Mouse (Mus musculus) kidney, postnatal 0 days (tissue): Measurements from ENCODE around the gene Syt12. TPM values are rescaled to one million over a fixed set of nuclear protein-coding genes. Genes with fewer than 3 reads are reported as not detected.

Source experiments
- ATAC-seq: fragments of 200-750 bp; cut with Nextera tagmentation; replicated peaks from 2 replicates; pipeline ENCODE4 v1.8.0; 2017; ENCODE audit warnings: low read depth, moderate number of reproducible peaks, moderate TSS enrichment, moderate library complexity; ENCODE audit not compliant: low FRiP score
- DNase-seq: peaks from one replicate; pipeline ENCODE4 v3.0.0-alpha.2; 2016; ENCODE audit warnings: low spot score
- H3K27ac ChIP-seq: fragments of 300-500 bp; sonication (generic); 2 replicates; pipeline ENCODE4 v1.5.1; 2014; ENCODE audit warnings: mild to moderate bottlenecking
- H3K27me3 ChIP-seq: fragments of 300-500 bp; sonication (generic); 2 replicates; pipeline ENCODE4 v1.6.1; 2014; ENCODE audit warnings: low read length, mixed read lengths; ENCODE audit not compliant: insufficient read depth
- H3K36me3 ChIP-seq: fragments of 300-500 bp; sonication (generic); 2 replicates; pipeline ENCODE4 v1.6.1; 2014; ENCODE audit warnings: low read length, mixed read lengths; ENCODE audit not compliant: insufficient read depth
- H3K4me1 ChIP-seq: fragments of 300-500 bp; sonication (generic); replicated peaks from 2 replicates; pipeline ENCODE4 v1.6.1; 2014; ENCODE audit warnings: antibody characterized with exemption, low read length, mixed read lengths; ENCODE audit not compliant: insufficient read depth
- H3K4me2 ChIP-seq: fragments of 300-500 bp; sonication (generic); 2 replicates; pipeline ENCODE4 v1.6.1; 2014; ENCODE audit warnings: mild to moderate bottlenecking, low read length, moderate library complexity, mixed read lengths
- H3K4me3 ChIP-seq: fragments of 300-500 bp; sonication (generic); replicated peaks from 2 replicates; pipeline ENCODE4 v1.5.1; 2014; ENCODE audit warnings: low read depth, low read length
- H3K9ac ChIP-seq: fragments of 300-500 bp; sonication (generic); 2 replicates; pipeline ENCODE4 v1.6.1; 2014; ENCODE audit warnings: low read depth, low read length
- H3K9me3 ChIP-seq: fragments of 300-500 bp; sonication (generic); replicated peaks from 2 replicates; pipeline ENCODE4 v1.6.1; 2016; ENCODE audit warnings: low read length, inconsistent platforms, mixed read lengths
- CTCF ChIP-seq: IDR thresholded peaks from 2 replicates; pipeline ENCODE4 v1.5.1; 2016; ENCODE audit warnings: antibody characterized with exemption, low read depth, mild to moderate bottlenecking, moderate library complexity
- WGBS: fragments of 180-500 bp; shearing (Covaris S2); extraction: QIAGEN DNeasy Blood & Tissue Kit; methylation state at CpG from one replicate; pipeline ENCODE4 v1.1.7; 2014; 5-methylcytosine and 5-hydroxymethylcytosine counted together
- polyA plus RNA-seq: library from polyadenylated mRNA; unstranded; fragments of >200 nt; fragmentation: Nextera tagmentation; extraction: Ambion mirVana; gene quantifications from 2 replicates; pipeline ENCODE4 v1.2.1, GENCODE M21; 2015

The Syt12 gene
- polyA plus RNA-seq, 1 experiment from 2014 or later, result 1.5 TPM

DNA sequence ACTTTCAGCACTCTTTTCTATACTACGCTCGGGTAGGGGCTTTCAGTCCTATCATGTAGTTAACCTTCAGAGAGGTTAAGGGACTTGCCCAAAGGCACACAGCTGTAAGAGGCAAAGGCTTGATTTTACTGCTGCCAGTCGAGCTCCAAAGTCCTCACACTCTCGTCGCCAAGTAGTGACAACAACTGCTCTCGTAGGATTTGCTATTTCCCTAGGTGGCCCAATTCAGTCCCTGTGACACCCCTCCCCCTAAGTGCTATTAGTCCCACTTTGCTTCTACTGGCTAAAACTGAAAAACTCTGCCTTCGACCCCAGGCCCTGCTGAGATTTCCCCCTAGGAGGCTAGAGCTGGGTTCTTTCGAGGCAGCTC, 38.5 kb downstream of the Syt12 start:
- Histone ChIP-seq H3K27ac (peak overlapping the region; percentile 71), H3K4me2 (peak overlapping the region; percentile 94), H3K9me3 (no peaks in the 10 kb centered on the region), H3K27me3 (no peaks in the 10 kb centered on the region), H3K4me1 (peaks cover 20% of the 10 kb centered on the region), H3K9ac (peak overlapping the region; percentile 79), H3K4me3 (peak overlapping the region; percentile 83), H3K36me3 (0 out of 2 replicates have a peak, but pooled peaks cover 4% of the 10 kb centered on the region)
- TF ChIP-seq CTCF, result no peak
- 6% methylated on average over 8 of the region's 8 CpGs for WGBS
- peak; percentile 40 for DNase-seq
- no peak for ATAC-seq

DNA sequence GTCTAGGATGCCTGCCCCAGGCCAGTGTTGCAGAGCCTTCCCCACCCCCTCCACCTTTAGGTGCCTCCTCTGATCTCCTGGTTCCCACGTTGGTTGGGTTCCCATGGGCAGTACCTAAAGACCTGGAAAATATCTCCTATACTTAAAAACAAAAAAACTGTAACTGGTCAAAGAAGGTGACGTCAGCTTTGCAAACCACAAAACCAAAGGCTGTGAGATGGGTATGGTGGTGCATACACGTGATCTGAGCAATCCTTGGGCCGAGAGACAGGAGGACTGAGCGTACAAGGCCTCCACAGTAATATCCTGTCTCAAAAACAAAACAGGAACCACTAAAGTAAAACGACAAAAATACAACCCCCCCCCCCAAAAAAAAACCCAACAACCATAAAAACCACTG, 39.4 kb downstream of the Syt12 start:
- Histone ChIP-seq H3K9ac (peak overlapping the region; percentile 79; the same call in 1 of the 2 replicates), H3K9me3 (no peaks in the 10 kb centered on the region), H3K4me2 (peak overlapping the region; percentile 94), H3K4me3 (peak overlapping the region; percentile 83; the same call in 1 of the 2 replicates), H3K27ac (no peak overlapping the region), H3K27me3 (no peaks in the 10 kb centered on the region), H3K36me3 (no peaks in the 10 kb centered on the region), H3K4me1 (peaks cover 20% of the 10 kb centered on the region)
- WGBS, result 69% methylated on average over 6 of the region's 6 CpGs
- DNase-seq, result no peak
- no peak for ATAC-seq
- TF ChIP-seq CTCF, result no peak

GRCm38 (mm10) chr19:4436254-4436653, 41.0 kb downstream of the Syt12 start:
- ATAC-seq (no peak), DNase-seq (no peak)
- TF ChIP-seq CTCF, result no peak
- no peak overlapping the region for H3K27ac ChIP-seq
- H3K27me3 ChIP-seq, result no peaks in the 10 kb centered on the region
- no peak overlapping the region for H3K9ac ChIP-seq
- H3K36me3 ChIP-seq, result peaks cover 9% of the 10 kb centered on the region; the same call in 1 of the 2 replicates
- no peak overlapping the region for H3K4me3 ChIP-seq
- H3K4me2 ChIP-seq, result no peak overlapping the region
- peaks cover 16% of the 10 kb centered on the region for H3K4me1 ChIP-seq
- 95% methylated on average over 3 of the region's 3 CpGs for WGBS
- H3K9me3 ChIP-seq, result no peaks in the 10 kb centered on the region

DNA sequence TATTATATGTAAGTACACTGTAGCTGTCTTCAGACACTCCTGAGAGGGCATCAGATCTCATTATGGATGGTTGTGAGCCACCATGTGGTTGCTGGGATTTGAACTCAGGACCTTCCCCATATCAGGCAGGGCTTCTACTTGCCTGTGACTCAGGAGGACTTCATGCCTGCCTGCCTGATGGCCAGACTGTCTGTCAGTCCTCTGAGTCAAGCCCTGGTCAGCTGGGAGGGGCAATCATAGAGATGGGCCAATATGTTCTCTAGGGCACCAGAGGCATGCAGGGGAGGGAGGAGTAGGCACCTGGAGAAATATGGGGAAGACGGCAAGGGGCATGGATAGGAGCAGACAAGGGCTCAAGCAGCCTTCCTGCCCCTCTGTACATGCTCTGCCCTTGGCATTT, 42.2 kb downstream of the Syt12 start:
- TF ChIP-seq CTCF, result no peak
- WGBS, result 73% methylated on average over 1 of the region's 1 CpGs

DNA sequence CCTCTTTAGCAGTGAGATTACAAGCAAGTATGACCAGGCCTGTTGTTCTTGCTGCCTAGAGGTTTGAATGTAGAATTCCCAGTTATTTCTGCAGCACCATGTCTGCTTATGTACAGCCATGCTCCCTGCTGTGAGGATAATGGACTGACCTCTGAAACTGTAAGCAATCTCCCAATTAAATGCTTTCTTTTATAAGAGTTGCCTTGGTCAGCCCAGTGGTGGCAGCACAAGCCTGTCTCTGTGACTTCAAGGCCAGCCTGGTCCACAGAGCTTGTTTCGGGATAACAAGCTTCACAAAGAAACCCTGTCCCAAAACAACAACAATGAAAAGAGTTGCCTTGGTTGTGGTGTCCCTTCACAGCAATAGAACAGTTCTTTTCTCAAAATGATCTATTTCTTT, 43.5 kb downstream of the Syt12 start:
- peak; percentile 17 for TF ChIP-seq CTCF
- WGBS, result 86% methylated on average over 1 of the region's 1 CpGs
- H3K4me1 ChIP-seq, result no peaks in the 10 kb centered on the region

More for the DNA sequence above, 42.2 kb downstream of the Syt12 start:
- ATAC-seq (no peak), DNase-seq (no peak)
- no peak overlapping the region for H3K4me2 ChIP-seq
- H3K9ac ChIP-seq, result no peak overlapping the region
- H3K9me3 ChIP-seq, result no peaks in the 10 kb centered on the region
- H3K36me3 ChIP-seq, result peaks cover 9% of the 10 kb centered on the region; the same call in 1 of the 2 replicates
- no peak overlapping the region for H3K4me3 ChIP-seq
- H3K27me3 ChIP-seq, result no peaks in the 10 kb centered on the region
- H3K27ac ChIP-seq, result no peak overlapping the region
- H3K4me1 ChIP-seq, result peaks cover 4% of the 10 kb centered on the region; the same call in 1 of the 2 replicates

DNA sequence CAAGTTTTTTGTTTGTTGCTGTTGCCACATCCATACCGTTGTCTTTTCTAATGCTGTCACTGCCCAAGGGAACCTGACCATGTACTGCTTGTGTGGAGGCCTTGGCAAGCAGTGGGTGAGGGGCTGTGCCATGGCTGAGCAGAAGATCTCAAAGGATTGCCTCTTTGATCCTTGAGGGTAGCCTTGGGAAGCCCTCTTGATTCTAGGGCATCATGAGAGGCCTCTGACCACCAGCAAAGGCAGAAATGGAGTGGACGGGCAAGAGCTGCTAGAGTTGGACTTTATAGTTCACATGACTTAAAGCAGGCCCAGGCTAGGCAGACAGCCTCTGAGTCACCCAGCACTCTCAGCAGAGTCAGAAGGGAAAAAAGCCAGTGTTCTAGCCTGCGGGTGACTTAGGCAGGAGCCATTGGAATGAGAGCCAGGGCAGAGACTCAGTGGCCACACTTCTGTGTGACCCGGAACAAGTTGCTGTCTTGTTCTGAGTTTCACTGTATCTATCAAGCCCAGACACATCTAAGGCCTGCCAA, 47.1 kb downstream of the Syt12 start:
- Histone ChIP-seq H3K4me1 (no peaks in the 10 kb centered on the region), H3K4me3 (no peak overlapping the region), H3K36me3 (peaks cover 23% of the 10 kb centered on the region), H3K9ac (no peak overlapping the region), H3K9me3 (no peaks in the 10 kb centered on the region), H3K4me2 (no peak overlapping the region), H3K27me3 (no peaks in the 10 kb centered on the region), H3K27ac (no peak overlapping the region)
- 94% methylated on average over 4 of the region's 4 CpGs for WGBS
- TF ChIP-seq CTCF, result no peak
- no peak for ATAC-seq
- no peak for DNase-seq

More for the DNA sequence above, 43.5 kb downstream of the Syt12 start:
- H3K9ac ChIP-seq, result no peak overlapping the region
- ATAC-seq (no peak), DNase-seq (no peak)
- H3K27me3 ChIP-seq, result no peaks in the 10 kb centered on the region
- H3K9me3 ChIP-seq, result no peaks in the 10 kb centered on the region
- H3K27ac ChIP-seq, result no peak overlapping the region
- peaks cover 9% of the 10 kb centered on the region; the same call in 1 of the 2 replicates for H3K36me3 ChIP-seq
- H3K4me3 ChIP-seq, result no peak overlapping the region
- H3K4me2 ChIP-seq, result no peak overlapping the region
